Mouse (Mus musculus) right cerebral cortex, postnatal 36 days (tissue): ENCODE measurements around the gene Gm572.

Experiments used
- DNase-seq, 2 experiments: peaks; one replicate each; pipeline ENCODE4 v3.0.0; 2022; ENCODE audit warnings: low spot score in 2 of 2, mixed read lengths in 1 of 2

Gm572 gene

GRCm38 (mm10) chr4:148714739-148715138, 71.6 kb downstream of the Gm572 start:
- DNase-seq, result no peak

DNA sequence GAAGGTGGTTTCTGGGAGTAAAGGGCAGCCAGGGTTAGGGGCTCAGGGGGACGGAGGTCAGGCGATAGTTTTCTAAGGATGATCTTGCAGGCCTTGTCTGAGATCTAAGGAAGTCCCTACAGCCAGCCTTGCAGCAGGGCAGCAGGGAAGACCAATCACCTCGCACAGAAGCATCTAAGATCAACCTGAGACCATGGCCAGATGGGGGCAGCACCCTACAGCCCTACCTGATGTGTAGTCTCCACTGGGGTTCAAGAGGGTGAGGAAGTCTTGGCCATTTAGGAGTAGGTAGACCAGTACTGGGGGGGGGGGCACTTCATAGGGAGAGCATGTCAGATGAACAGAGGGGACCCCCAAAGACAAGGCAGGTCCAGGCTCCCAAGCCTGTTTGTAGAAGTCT, 72.3 kb downstream of the Gm572 start:
- no peak for DNase-seq
